Mouse (Mus musculus): ENCODE measurements around the gene Mex3d.

- TF ChIP-seq CTCF (conservative IDR thresholded peaks at IDR 0.05; ENCODE audit: insufficient read depth, insufficient read length, low read depth, low read length) (no peak), POLR2A (IDR thresholded peaks at IDR 0.05; ENCODE audit: low read depth, low read length) (no peak)
These were observed 14.8 kb downstream of the Mex3d start for GRCm38 (mm10) chr10:80372706-80373105.
